Mouse (Mus musculus) bone marrow macrophage, adult 2 months (primary cell): ENCODE measurements at regions not wholly inside any gene's neighbourhood (a gene's known extent, or its start where the extent isn't known, plus 50 kb on each side); places are given as distances from the start of the nearest gene placed in this dataset.

Source experiments
- CTCF ChIP-seq: IDR thresholded peaks from 2 replicates; pipeline ENCODE4 v1.5.1; 2012; ENCODE audit warnings: low read depth, mild to moderate bottlenecking, low read length, moderate library complexity
- POLR2A ChIP-seq: IDR thresholded peaks from 2 replicates; pipeline ENCODE4 v1.6.1; 2012; ENCODE audit warnings: mild to moderate bottlenecking, low read depth, low read length, borderline replicate concordance

- no peak for TF ChIP-seq CTCF
- no peak for TF ChIP-seq POLR2A
Measured at GRCm38 (mm10) chr17:63794352-63794751, 68.5 kb upstream of the Fer start.
